Mouse (Mus musculus): ENCODE data around the gene 4921517D22Rik.

DNA sequence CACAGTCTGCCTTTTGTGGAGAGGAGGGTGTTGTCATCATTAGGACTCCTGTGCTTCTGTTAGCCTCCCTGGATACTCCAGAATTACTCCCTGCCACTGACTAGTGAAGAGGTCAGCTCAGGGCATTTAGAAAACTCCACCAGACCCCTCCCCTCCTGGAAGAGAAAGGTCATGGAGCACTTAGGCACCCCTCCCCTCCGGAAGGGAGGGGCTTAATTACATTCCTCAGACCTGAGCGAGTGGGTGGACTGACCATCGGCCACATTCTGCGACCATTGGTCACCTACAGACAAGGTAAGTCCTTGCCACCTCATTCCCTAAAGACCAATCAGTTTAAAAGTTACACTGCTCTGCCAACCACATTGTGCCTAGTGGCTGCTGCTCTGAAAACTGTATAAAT, 14.6 kb downstream of the 4921517D22Rik start:
- TF ChIP-seq POLR2A (IDR thresholded peaks at IDR 0.05; ENCODE audit: insufficient read length, low read depth) (no peak), MAX (IDR thresholded peaks at IDR 0.05; ENCODE audit: low read depth) (no peak), SRF (IDR thresholded peaks at IDR 0.05; ENCODE audit: control insufficient read depth, insufficient read length, low read depth) (no peak), USF1 (IDR thresholded peaks at IDR 0.05; ENCODE audit: low read depth) (no peak), TCF3 (IDR thresholded peaks at IDR 0.05; ENCODE audit: insufficient read length, low read depth) (no peak), POLR2AphosphoS2 (IDR thresholded peaks at IDR 0.05; ENCODE audit: insufficient read length, low read depth) (no peak), TCF12 (IDR thresholded peaks at IDR 0.05; ENCODE audit: insufficient read depth, poor library complexity, severe bottlenecking) (no peak), CEBPB (IDR thresholded peaks at IDR 0.05; ENCODE audit: insufficient read depth, poor library complexity, severe bottlenecking) (no peak)

Data from myocyte (in vitro differentiated cells).